Mouse (Mus musculus): Measurements from ENCODE around the gene Btbd35f4. TPM values are rescaled to one million over a fixed set of nuclear protein-coding genes. Genes with fewer than 3 reads are reported as not detected.
"Not testable (repeated sequence)": the region's sequence is repeated elsewhere in the genome, so short reads cannot be mapped to it uniquely, and the experiment has no call there.

Btbd35f4 gene
- not detected in 2 replicates for polyA plus RNA-seq (2016; fragmentation: Nextera tagmentation; extraction: Ambion mirVana)

- WGBS, result no CpG with 5 or more reads among the region's 4 CpGs
- H3K4me1 ChIP-seq; H3K4me2 ChIP-seq; H3K4me3 ChIP-seq (replicated peaks); H3K9ac ChIP-seq; ATAC-seq (ENCODE audit: low FRiP score); H3K27me3 ChIP-seq; H3K9me3 ChIP-seq; H3K36me3 ChIP-seq (replicated peaks); H3K27ac ChIP-seq: not testable (repeated sequence)
These were observed at the start of gene Btbd35f4 for GRCm38 (mm10) chrX:4800196-4800595. Btbd35f4 (plus strand) TSS chrX:4800496.

DNA sequence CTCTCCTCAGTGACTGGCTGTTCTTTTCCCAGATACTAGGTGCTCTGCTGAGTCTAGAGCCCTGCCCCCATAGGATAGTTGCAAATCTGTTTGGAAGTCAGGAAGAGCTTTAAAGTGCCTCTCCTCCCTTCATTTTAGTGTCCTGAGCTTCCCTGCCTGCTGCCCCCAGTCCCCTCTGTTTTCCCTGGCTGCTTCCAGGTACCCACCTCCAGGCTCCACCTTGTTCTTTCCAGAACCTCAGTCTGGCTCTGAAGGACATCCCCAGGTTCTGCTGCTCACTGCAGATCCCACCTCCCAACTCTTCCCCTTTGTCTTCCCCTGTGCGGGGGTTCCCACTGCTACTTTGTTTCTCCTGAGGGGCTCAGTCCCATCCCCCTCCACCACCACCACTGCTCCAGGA, 39.7 kb downstream of the Btbd35f4 start:
- H3K4me2 ChIP-seq; H3K4me1 ChIP-seq; ATAC-seq (ENCODE audit: low FRiP score); H3K27ac ChIP-seq; H3K9me3 ChIP-seq; H3K27me3 ChIP-seq; H3K9ac ChIP-seq; H3K36me3 ChIP-seq (replicated peaks); H3K4me3 ChIP-seq (replicated peaks): not testable (repeated sequence)
- no CpG with 5 or more reads among the region's 1 CpGs for WGBS

Other genes starting within 250 kb of the Btbd35f4 start
- not detected in 2 replicates for gene Btbd35f27, start 151.6 kb downstream of the Btbd35f4 start, polyA plus RNA-seq (2016; fragmentation: Nextera tagmentation; extraction: Ambion mirVana)